Mouse (Mus musculus) CH12.LX (cell line): ENCODE data around the gene Iqcd. TPM values are rescaled to one million over a fixed set of nuclear protein-coding genes. Genes with fewer than 3 reads are reported as not detected.
A peak's percentile ranks its signal among the peaks of the same experiment; 100 is the strongest.

Source experiments
- DNase-seq: peaks from one replicate; pipeline ENCODE4 v3.0.0-alpha.2; 2013; ENCODE audit errors: extremely low read depth
- H3K27ac ChIP-seq: 2 replicates; pipeline ENCODE4 v1.5.1; 2012; ENCODE audit warnings: low read depth, mild to moderate bottlenecking, control low read depth, moderate library complexity; ENCODE audit not compliant: insufficient read depth
- H3K27me3 ChIP-seq: replicated peaks from 2 replicates; pipeline ENCODE3; 2012; ENCODE audit warnings: inconsistent platforms
- H3K36me3 ChIP-seq, 2 experiments: replicated peaks in 1 of 2; 2 replicates each; pipeline versions ENCODE3 to v1.6.1; 2012; ENCODE audit warnings: inconsistent platforms in 1 of 2, low read length in 1 of 2, mild to moderate bottlenecking in 1 of 2, mixed read lengths in 1 of 2, moderate library complexity in 1 of 2; ENCODE audit not compliant: control insufficient read depth in 1 of 2, insufficient read depth in 1 of 2
- H3K4me1 ChIP-seq, 2 experiments: 2 replicates each; pipeline ENCODE4 v1.6.1; 2012; ENCODE audit warnings: inconsistent platforms in 1 of 2, moderate library complexity in 1 of 2; ENCODE audit not compliant: insufficient read depth in 2 of 2, control insufficient read depth in 1 of 2
- H3K4me2 ChIP-seq: 2 replicates; pipeline ENCODE4 v1.6.1; 2012; ENCODE audit warnings: low read depth, mild to moderate bottlenecking, control low read depth; ENCODE audit not compliant: poor library complexity, insufficient read depth, severe bottlenecking
- H3K4me3 ChIP-seq, 3 experiments: fragments of 150-350 bp in 1 of 3; sonication (generic) in 1 of 3; replicated peaks in 1 of 3; 2 replicates each; pipeline versions ENCODE3 to v1.5.1; 2011 to 2012; ENCODE audit warnings: low read depth in 2 of 3, low read length in 2 of 3, mild to moderate bottlenecking in 2 of 3, moderate library complexity in 2 of 3, control low read depth in 1 of 3, improper control_type of control experiment in 1 of 3, inconsistent platforms in 1 of 3, mixed read lengths in 1 of 3; ENCODE audit not compliant: poor library complexity in 1 of 3
- H3K79me2 ChIP-seq: replicated peaks from 2 replicates; pipeline ENCODE4 v1.6.1; 2012; ENCODE audit warnings: mild to moderate bottlenecking, moderate library complexity; ENCODE audit not compliant: control insufficient read depth, poor library complexity, insufficient read depth, severe bottlenecking; ENCODE audit errors: extremely low read depth
- H3K9ac ChIP-seq: 2 replicates; pipeline ENCODE4 v1.6.1; 2012; ENCODE audit warnings: low read depth, mild to moderate bottlenecking, control low read depth, moderate library complexity; ENCODE audit not compliant: insufficient read depth
- H3K9me3 ChIP-seq: replicated peaks from 2 replicates; pipeline ENCODE3; 2012; ENCODE audit warnings: low read length, inconsistent platforms, mixed read lengths
- BHLHE40 ChIP-seq: IDR thresholded peaks from 2 replicates; pipeline ENCODE4 v1.6.1; 2011; ENCODE audit warnings: mild to moderate bottlenecking, low read depth, low read length, improper control_type of control experiment
- CHD1 ChIP-seq: IDR thresholded peaks from 2 replicates; pipeline ENCODE4 v1.6.1; 2012; ENCODE audit warnings: low read depth, low read length, improper control_type of control experiment, inconsistent platforms
- CHD2 ChIP-seq: IDR thresholded peaks from 2 replicates; pipeline ENCODE4 v1.6.1; 2011; ENCODE audit warnings: low read length, improper control_type of control experiment
- CTCF ChIP-seq, 2 experiments: IDR thresholded peaks in 1 of 2; conservative IDR thresholded peaks in 1 of 2; 2 replicates each; pipeline ENCODE4 v1.5.1; 2011 to 2012; ENCODE audit warnings: low read depth in 2 of 2, low read length in 2 of 2, improper control_type of control experiment in 1 of 2, inconsistent platforms in 1 of 2, mild to moderate bottlenecking in 1 of 2, moderate library complexity in 1 of 2
- E2F4 ChIP-seq: IDR thresholded peaks from 2 replicates; pipeline ENCODE4 v1.6.1; 2011; ENCODE audit warnings: low read depth, low read length, improper control_type of control experiment; ENCODE audit not compliant: insufficient replicate concordance
- ELF1 ChIP-seq: IDR thresholded peaks from 2 replicates; pipeline ENCODE4 v1.6.1; 2014; ENCODE audit warnings: low read depth, mild to moderate bottlenecking, inconsistent platforms, low read length, improper control_type of control experiment
- ETS1 ChIP-seq: conservative IDR thresholded peaks from 2 replicates; pipeline ENCODE4 v1.6.1; 2012; ENCODE audit warnings: low read depth, mild to moderate bottlenecking, inconsistent platforms, low read length, improper control_type of control experiment, moderate library complexity
- HCFC1 ChIP-seq: IDR thresholded peaks from 2 replicates; pipeline ENCODE4 v1.6.1; 2012; ENCODE audit warnings: low read depth, mild to moderate bottlenecking, inconsistent platforms, low read length, improper control_type of control experiment
- IRF4 ChIP-seq: IDR thresholded peaks from 2 replicates; pipeline ENCODE4 v1.6.1; 2014; ENCODE audit warnings: low read depth, mild to moderate bottlenecking, inconsistent platforms, low read length, improper control_type of control experiment
- MAFK ChIP-seq: IDR thresholded peaks from 2 replicates; pipeline ENCODE4 v1.6.1; 2011; ENCODE audit warnings: low read length, improper control_type of control experiment; ENCODE audit not compliant: insufficient replicate concordance
- MAX ChIP-seq: IDR thresholded peaks from 2 replicates; pipeline ENCODE4 v1.6.1; 2011; ENCODE audit warnings: low read length, improper control_type of control experiment
- MEF2A ChIP-seq: IDR thresholded peaks from 2 replicates; pipeline ENCODE4 v1.6.1; 2014; ENCODE audit warnings: low read depth, mild to moderate bottlenecking, inconsistent platforms, low read length, improper control_type of control experiment, borderline replicate concordance
- MXI1 ChIP-seq: IDR thresholded peaks from 2 replicates; pipeline ENCODE4 v1.6.1; 2011; ENCODE audit warnings: mild to moderate bottlenecking, low read depth, low read length, improper control_type of control experiment
- MYC ChIP-seq: IDR thresholded peaks from 2 replicates; pipeline ENCODE4 v1.6.1; 2011; ENCODE audit warnings: low read depth, mild to moderate bottlenecking, improper control_type of control experiment, low read length
- PAX5 ChIP-seq: IDR thresholded peaks from 2 replicates; pipeline ENCODE4 v1.6.1; 2012; ENCODE audit warnings: low read length, inconsistent platforms, mixed read lengths
- POLR2A ChIP-seq: IDR thresholded peaks from 2 replicates; pipeline ENCODE4 v1.6.1; 2011; ENCODE audit warnings: low read depth, mild to moderate bottlenecking, improper control_type of control experiment, low read length
- POLR2AphosphoS2 ChIP-seq: IDR thresholded peaks from 2 replicates; pipeline ENCODE4 v1.6.1; 2011; ENCODE audit warnings: low read depth, low read length, improper control_type of control experiment
- RCOR1 ChIP-seq: conservative IDR thresholded peaks from 2 replicates; pipeline ENCODE4 v1.6.1; 2012; ENCODE audit warnings: low read depth, mild to moderate bottlenecking, inconsistent platforms, low read length, improper control_type of control experiment
- SIN3A ChIP-seq: IDR thresholded peaks from 2 replicates; pipeline ENCODE4 v1.6.1; 2012; ENCODE audit warnings: low read length, improper control_type of control experiment, inconsistent platforms
- SMC3 ChIP-seq: IDR thresholded peaks from 2 replicates; pipeline ENCODE4 v1.6.1; 2011; ENCODE audit warnings: low read depth, low read length, improper control_type of control experiment
- TCF12 ChIP-seq: IDR thresholded peaks from 2 replicates; pipeline ENCODE4 v1.6.1; 2014; ENCODE audit warnings: low read depth, mild to moderate bottlenecking, inconsistent platforms, low read length, improper control_type of control experiment
- UBTF ChIP-seq: IDR thresholded peaks from 2 replicates; pipeline ENCODE4 v1.6.1; 2012; ENCODE audit warnings: low read depth, mild to moderate bottlenecking, inconsistent platforms, low read length, improper control_type of control experiment, moderate library complexity
- USF1 ChIP-seq: IDR thresholded peaks from 2 replicates; pipeline ENCODE4 v1.6.1; 2014; ENCODE audit warnings: low read depth, mild to moderate bottlenecking, inconsistent platforms, low read length, improper control_type of control experiment
- USF2 ChIP-seq: conservative IDR thresholded peaks from 2 replicates; pipeline ENCODE4 v1.6.1; 2011; ENCODE audit warnings: low read depth, low read length, improper control_type of control experiment
- ZKSCAN1 ChIP-seq: IDR thresholded peaks from 2 replicates; pipeline ENCODE4 v1.6.1; 2012; ENCODE audit warnings: low read depth, inconsistent platforms, low read length, improper control_type of control experiment, borderline replicate concordance
- ZNF384 ChIP-seq: IDR thresholded peaks from 2 replicates; pipeline ENCODE4 v1.6.1; 2012; ENCODE audit warnings: low read depth, low read length, improper control_type of control experiment, inconsistent platforms
- dilution Hi-C: fragments of 300-500 bp; cut with MboI; formaldehyde crosslinking; loops from 2 replicates; pipeline ENCODE4 v1.14.3; 2020; ENCODE audit warnings: low sequenced_read_pairs; ENCODE audit not compliant: extremely low pct_unique_long_range_greater_than_20kb, extremely low pct_ligation_motif_present
- in situ Hi-C: fragments of 300-500 bp; cut with MboI; formaldehyde crosslinking; loops from 3 replicates; pipeline ENCODE4 v1.14.3; 2019; ENCODE audit warnings: low sequenced_read_pairs, low pct_ligation_motif_present, low pct_unique_long_range_greater_than_20kb, mixed read lengths
- polyA plus RNA-seq: library from polyadenylated mRNA; unstranded; fragments of >175 nt; gene quantifications from 2 replicates; pipeline ENCODE4 v1.2.1, GENCODE M21; 2012; ENCODE audit warnings: low read depth; ENCODE audit not compliant: insufficient read length
- total RNA-seq, 2 experiments: library from RNA; depleted of rRNA; stranded (reverse); fragments of 300-350 nt in 1 of 2; fragments of >200 nt in 1 of 2; gene quantifications; 2 replicates each; pipeline ENCODE4 v1.2.3; 2012 to 2014

The Iqcd gene
- total and polyA plus RNA-seq, 3 experiments, result 0.59 to 0.77 TPM; not detected in 1

- no peak for TF ChIP-seq CHD2
- TF ChIP-seq BHLHE40, result no peak
- no peak for TF ChIP-seq PAX5
- TF ChIP-seq ELF1, result no peak
- TF ChIP-seq TCF12, result no peak
- TF ChIP-seq POLR2A, result no peak
- TF ChIP-seq SIN3A, result no peak
- no peak for TF ChIP-seq MXI1
- no peak for TF ChIP-seq MYC
- no peak for TF ChIP-seq USF1
- DNase-seq, result no peak
- H3K4me3 ChIP-seq, result no peak overlapping the region
- no peak overlapping the region for H3K4me2 ChIP-seq
- no peak overlapping the region for H3K27ac ChIP-seq
- no peaks in the 10 kb centered on the region for H3K79me2 ChIP-seq
- peaks cover 2% of the 10 kb centered on the region for H3K9me3 ChIP-seq
- H3K9ac ChIP-seq, result no peak overlapping the region
- peaks cover 0 to 7% of the 10 kb centered on the region in 2 experiments for H3K36me3 ChIP-seq
- H3K4me1 ChIP-seq, result peaks cover 28 to 41% of the 10 kb centered on the region in 2 experiments
- H3K27me3 ChIP-seq, result no peaks in the 10 kb centered on the region
- in situ Hi-C loops (no loop called here), dilution Hi-C loops (no loop called here)
Measured at GRCm38 (mm10) chr5:120576781-120577301, 12.0 kb upstream of the Iqcd start.

GRCm38 (mm10) chr5:120577935-120578441 lies 10.8 kb upstream of the Iqcd start:
- DNase-seq, result peak; percentile 48
- TF ChIP-seq IRF4, result 0 out of 2 replicates have a peak, but pooled peaks have one; percentile 15
- peak; percentile 32; the same call in 1 of the 2 replicates for TF ChIP-seq ETS1
- TF ChIP-seq ZKSCAN1, result no peak
- TF ChIP-seq CHD1, result no peak
- TF ChIP-seq UBTF, result no peak
- TF ChIP-seq POLR2AphosphoS2, result no peak
- TF ChIP-seq MEF2A, result no peak
- no peak for TF ChIP-seq RCOR1
- TF ChIP-seq POLR2A, result no peak
- no peak for TF ChIP-seq SIN3A
- peak; percentile 41; the same call in 1 of the 2 replicates for TF ChIP-seq ZNF384
- peak; percentile 29; the same call in 1 of the 2 replicates for TF ChIP-seq MXI1
- TF ChIP-seq CTCF (conservative IDR thresholded peaks at IDR 0.05 in 1 of 2, IDR thresholded peaks at IDR 0.05 in 1 of 2; ENCODE audit: low read depth in 2 of 2, low read length in 2 of 2), result peak in 1 of 2 experiments; percentile 40; a peak in 2 of 4 replicates
- TF ChIP-seq TCF12, result 0 out of 2 replicates have a peak, but pooled peaks have one; percentile 31
- no peak for TF ChIP-seq HCFC1
- TF ChIP-seq USF1, result no peak
- no peak for TF ChIP-seq MAFK
- TF ChIP-seq E2F4, result no peak
- TF ChIP-seq PAX5, result no peak
- TF ChIP-seq SMC3, result no peak; the same call in 1 of the 2 replicates
- no peak for TF ChIP-seq USF2
- peak; percentile 38; the same call in 1 of the 2 replicates for TF ChIP-seq BHLHE40
- peak; percentile 34; the same call in 1 of the 2 replicates for TF ChIP-seq MAX
- H3K27ac ChIP-seq, result no peak overlapping the region
- H3K4me3 ChIP-seq, result no peak overlapping the region
- H3K27me3 ChIP-seq, result no peaks in the 10 kb centered on the region
- H3K79me2 ChIP-seq, result no peaks in the 10 kb centered on the region
- in situ Hi-C loops (no loop called here), dilution Hi-C loops (no loop called here)
- H3K36me3 ChIP-seq, result peaks cover 0 to 13% of the 10 kb centered on the region in 2 experiments
- no peak overlapping the region for H3K9ac ChIP-seq
- H3K4me1 ChIP-seq, result peaks cover 28 to 43% of the 10 kb centered on the region in 2 experiments
- H3K4me2 ChIP-seq, result no peak overlapping the region; the same call in 1 of the 2 replicates
- H3K9me3 ChIP-seq, result peaks cover 6% of the 10 kb centered on the region
